In the genomic region with DNA sequence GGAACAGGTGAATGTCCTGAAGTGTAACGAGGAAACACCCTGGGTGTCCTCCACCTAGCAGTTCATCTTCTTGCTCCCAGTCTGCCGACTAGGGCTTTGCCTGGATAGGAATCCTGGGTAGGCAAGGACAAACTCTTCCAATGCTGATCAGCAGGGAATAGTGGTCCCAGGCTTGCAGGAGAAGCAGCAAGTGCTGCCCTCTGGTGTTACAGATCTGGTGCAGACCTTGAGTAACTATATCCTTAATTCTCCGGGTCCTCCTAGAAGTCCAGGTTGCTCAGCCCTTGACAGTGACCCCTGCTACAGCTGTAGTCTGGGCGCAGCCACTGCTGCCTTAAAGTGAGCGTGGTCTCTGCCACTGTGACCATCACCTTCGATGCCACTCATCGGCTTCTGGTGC, we compare ENCODE assay signal across 8 mouse cellular contexts. TPM values are rescaled to one million over a fixed set of nuclear protein-coding genes. Genes with fewer than 3 reads are reported as not detected.
A peak's percentile ranks its signal among the peaks of the same experiment; 100 is the strongest.
DNase-seq lines count a peak whose midpoint lies in the region; ATAC-seq lines count a peak whose summit lies in the region.

No protein-coding gene starts in this region.

- H3K4me3 ChIP-seq in embryonic facial prominence, embryonic 11.5 days (ENCODE audit: low read depth, low read length): no peak overlapping the region
- H3K4me3 ChIP-seq in midbrain, embryonic 13.5 days (replicated peaks): no peak overlapping the region

- no peak overlapping the region for H3K4me2 ChIP-seq in embryonic facial prominence, embryonic 11.5 days (ENCODE audit: low read depth, low read length)
- no peak overlapping the region for H3K4me2 ChIP-seq in midbrain, embryonic 13.5 days (replicated peaks)

- ATAC-seq in embryonic facial prominence, embryonic 11.5 days (replicated peaks; ENCODE audit: insufficient number of reproducible peaks, low FRiP score, low TSS enrichment, low read depth): peak; percentile 56; the same call in 1 of the 2 replicates
- ATAC-seq in hematopoietic stem cell, adult 5-6 weeks (replicated peaks in 1 of 2; ENCODE audit: insufficient read depth in 1 of 2, low FRiP score in 2 of 2, low TSS enrichment in 1 of 2, low read depth in 1 of 2, poor library complexity in 2 of 2, severe bottlenecking in 2 of 2): peak; percentile 67 to 69
- ATAC-seq in midbrain, embryonic 13.5 days: peak; percentile 76

- no peaks in the 10 kb centered on the region for H3K9me3 ChIP-seq in embryonic facial prominence, embryonic 11.5 days (replicated peaks; ENCODE audit: control insufficient read depth, low read length)
- H3K9me3 ChIP-seq in midbrain, embryonic 13.5 days: no peaks in the 10 kb centered on the region

- no peak overlapping the region for H3K27ac ChIP-seq in embryonic facial prominence, embryonic 11.5 days (replicated peaks; ENCODE audit: low read depth, low read length)
- no peak overlapping the region for H3K27ac ChIP-seq in midbrain, embryonic 13.5 days

- 35% methylated on average over 7 of the region's 7 CpGs for WGBS in embryonic facial prominence, embryonic 11.5 days
- WGBS in midbrain, embryonic 13.5 days: 33% methylated on average over 7 of the region's 7 CpGs

- H3K4me1 ChIP-seq in embryonic facial prominence, embryonic 11.5 days (ENCODE audit: control insufficient read depth, insufficient read depth, low read length): no peaks in the 10 kb centered on the region
- H3K4me1 ChIP-seq in midbrain, embryonic 13.5 days (replicated peaks): no peaks in the 10 kb centered on the region

- H3K9ac ChIP-seq in embryonic facial prominence, embryonic 11.5 days (replicated peaks; ENCODE audit: low read length): no peak overlapping the region
- H3K9ac ChIP-seq in midbrain, embryonic 13.5 days (replicated peaks): no peak overlapping the region

- DNase-seq in adrenal gland, adult (ENCODE audit: inconsistent age in 2 of 2, low spot score in 1 of 2): peak; percentile 62 to 86
- no peak for DNase-seq in adrenal gland, postnatal 4 days (ENCODE audit: low spot score in 2 of 2)
- peak; percentile 75 for DNase-seq in adrenal gland, postnatal 10 days
- peak; percentile 83 for DNase-seq in embryonic facial prominence, embryonic 11.5 days (ENCODE audit: low spot score)
- DNase-seq in left cerebral cortex, adult 18-20 months (ENCODE audit: low spot score in 2 of 2): peak; percentile 77 to 79
- no peak for DNase-seq in spleen, adult 18-20 months

- H3K36me3 ChIP-seq in embryonic facial prominence, embryonic 11.5 days (replicated peaks; ENCODE audit: control insufficient read depth, insufficient read depth, low read depth, low read length): no peaks in the 10 kb centered on the region
- no peaks in the 10 kb centered on the region for H3K36me3 ChIP-seq in midbrain, embryonic 13.5 days

- no peaks in the 10 kb centered on the region for H3K27me3 ChIP-seq in embryonic facial prominence, embryonic 11.5 days (ENCODE audit: control insufficient read depth, insufficient read depth, low read length)
- peaks cover 8% of the 10 kb centered on the region; the same call in 1 of the 2 replicates for H3K27me3 ChIP-seq in midbrain, embryonic 13.5 days

RNA-seq across cellular contexts. Expression of gene Lrrc27, which starts 12.7 kb away (rescaled TPM):
- total RNA-seq in adrenal gland, postnatal 4 days (2021): 1 to 10 TPM; 4.5 to 5.6 TPM
- total RNA-seq in adrenal gland, postnatal 10 days (2021): 1 to 10 TPM; 3.9 to 7.7 TPM
- 5.8 and 5.9 TPM in 2 replicates for polyA plus RNA-seq in embryonic facial prominence, embryonic 11.5 days (2014; fragmentation: Nextera tagmentation; extraction: Ambion mirVana)
- total RNA-seq in hematopoietic stem cell, adult 5-6 weeks (2017): 2.8 and 9.5 TPM in 2 replicates
- 10 to 100 TPM in 1 of 2 experiments, 1 to 10 TPM in 1; 6.6 to 10.6 TPM for total RNA-seq in left cerebral cortex, adult 18-20 months (2021)
- polyA plus RNA-seq in midbrain, embryonic 13.5 days (2015; fragmentation: Nextera tagmentation; extraction: Ambion mirVana): 4.8 and 6.8 TPM in 2 replicates

RNA-seq across cellular contexts. Expression of gene Stk32c, which starts 13.0 kb away (rescaled TPM):
- 1 to 10 TPM; 3.8 to 4.3 TPM for total RNA-seq in adrenal gland, postnatal 4 days (2021)
- total RNA-seq in adrenal gland, postnatal 10 days (2021): 1 to 10 TPM; 2.7 to 3.5 TPM
- 0.31 and 0.36 TPM in 2 replicates for polyA plus RNA-seq in embryonic facial prominence, embryonic 11.5 days (2014; fragmentation: Nextera tagmentation; extraction: Ambion mirVana)
- total RNA-seq in hematopoietic stem cell, adult 5-6 weeks (2017): not detected in 2 replicates
- total RNA-seq in left cerebral cortex, adult 18-20 months (2021): 100 to 1,000 TPM; 179 to 185 TPM
- polyA plus RNA-seq in midbrain, embryonic 13.5 days (2015; fragmentation: Nextera tagmentation; extraction: Ambion mirVana): 0.49 and 0.79 TPM in 2 replicates

RNA-seq across cellular contexts. Expression of gene Pwwp2b, which starts 48.2 kb away (rescaled TPM):
- total RNA-seq in adrenal gland, postnatal 4 days (2021): 10 to 100 TPM; 18.2 to 21.0 TPM
- 10 to 100 TPM in 1 of 2 experiments, 1 to 10 TPM in 1; 9.2 to 22.2 TPM for total RNA-seq in adrenal gland, postnatal 10 days (2021)
- 5.0 and 5.1 TPM in 2 replicates for polyA plus RNA-seq in embryonic facial prominence, embryonic 11.5 days (2014; fragmentation: Nextera tagmentation; extraction: Ambion mirVana)
- total RNA-seq in hematopoietic stem cell, adult 5-6 weeks (2017): 4.1 and 7.5 TPM in 2 replicates
- total RNA-seq in left cerebral cortex, adult 18-20 months (2021): 10 to 100 TPM; 14.1 to 15.1 TPM
- 3.1 and 4.1 TPM in 2 replicates for polyA plus RNA-seq in midbrain, embryonic 13.5 days (2015; fragmentation: Nextera tagmentation; extraction: Ambion mirVana)

Comparison
In these comparisons a context has a peak if more than half of its experiments do, and no peak if none do; other contexts are left out.
1. DNase-seq: peak in adrenal gland, adult (2 of 2), adrenal gland, postnatal 10 days (single experiment), embryonic facial prominence, embryonic 11.5 days (single experiment) and left cerebral cortex, adult 18-20 months (2 of 2); none in adrenal gland, postnatal 4 days (0 of 2) and spleen, adult 18-20 months (0 of 2).
2. RNA of gene Stk32c, which starts 13.0 kb away (total RNA-seq): 179 to 185 TPM in left cerebral cortex, adult 18-20 months; 3.8 to 4.3 TPM in adrenal gland, postnatal 4 days, 2.7 to 3.5 TPM in adrenal gland, postnatal 10 days and not detected in hematopoietic stem cell, adult 5-6 weeks; every median in the first group is over 10 times any median in the second.
3. Peak in every context shown above with its lines, with median percentiles within 50 percentile points of each other: ATAC-seq.